Mouse (Mus musculus): Measurements from ENCODE around the gene Tmem236. TPM values are rescaled to one million over a fixed set of nuclear protein-coding genes. Genes with fewer than 3 reads are reported as not detected.

Tmem236 gene
- polyA plus RNA-seq, 1 experiment from 2014 or later, result not detected

GRCm38 (mm10) chr2:14232897-14233296 lies 58.6 kb downstream of the Tmem236 start:
- H3K36me3 ChIP-seq, result no peaks in the 10 kb centered on the region
- no peak overlapping the region for H3K4me2 ChIP-seq
- 48% methylated on average over 1 of the region's 1 CpGs for WGBS (ENCODE audit: insufficient replicate concordance)
- no peaks in the 10 kb centered on the region for H3K4me1 ChIP-seq
- no peaks in the 10 kb centered on the region for H3K27me3 ChIP-seq (replicated peaks)
- H3K9me3 ChIP-seq (replicated peaks), result no peaks in the 10 kb centered on the region
- H3K4me3 ChIP-seq, result no peak overlapping the region
- no peak for ATAC-seq
- no peak overlapping the region for H3K27ac ChIP-seq
- no peak overlapping the region for H3K9ac ChIP-seq

- WGBS (ENCODE audit: insufficient replicate concordance), result 50% methylated on average over 2 of the region's 2 CpGs
- no peak for ATAC-seq
- Histone ChIP-seq H3K4me2 (no peak overlapping the region), H3K36me3 (no peaks in the 10 kb centered on the region), H3K27ac (no peak overlapping the region), H3K4me3 (no peak overlapping the region), H3K27me3 (replicated peaks) (no peaks in the 10 kb centered on the region), H3K9ac (no peak overlapping the region), H3K4me1 (no peaks in the 10 kb centered on the region), H3K9me3 (replicated peaks) (no peaks in the 10 kb centered on the region)
Observed at GRCm38 (mm10) chr2:14233983-14234382, 59.7 kb downstream of the Tmem236 start.

- no peaks in the 10 kb centered on the region for H3K27me3 ChIP-seq (replicated peaks)
- no peak overlapping the region for H3K4me3 ChIP-seq
- no peak overlapping the region for H3K4me2 ChIP-seq
- H3K36me3 ChIP-seq, result no peaks in the 10 kb centered on the region
- H3K9ac ChIP-seq, result no peak overlapping the region
- no peak overlapping the region for H3K27ac ChIP-seq
- H3K9me3 ChIP-seq (replicated peaks), result no peaks in the 10 kb centered on the region
- no peak for ATAC-seq
- H3K4me1 ChIP-seq, result no peaks in the 10 kb centered on the region
- WGBS (ENCODE audit: insufficient replicate concordance), result 41% methylated on average over 5 of the region's 5 CpGs
Observed at GRCm38 (mm10) chr2:14235319-14235718, 61.0 kb downstream of the Tmem236 start.

GRCm38 (mm10) chr2:14236920-14237319 lies 62.6 kb downstream of the Tmem236 start:
- H3K36me3 ChIP-seq, result no peaks in the 10 kb centered on the region
- no peak overlapping the region for H3K4me2 ChIP-seq
- H3K27me3 ChIP-seq (replicated peaks), result no peaks in the 10 kb centered on the region
- 65% methylated on average over 4 of the region's 4 CpGs for WGBS (ENCODE audit: insufficient replicate concordance)
- no peak for ATAC-seq
- no peak overlapping the region for H3K4me3 ChIP-seq
- no peaks in the 10 kb centered on the region for H3K9me3 ChIP-seq (replicated peaks)
- no peaks in the 10 kb centered on the region for H3K4me1 ChIP-seq
- H3K27ac ChIP-seq, result no peak overlapping the region
- no peak overlapping the region for H3K9ac ChIP-seq

- no peak overlapping the region for H3K4me3 ChIP-seq
- no peaks in the 10 kb centered on the region for H3K27me3 ChIP-seq (replicated peaks)
- H3K9ac ChIP-seq, result no peak overlapping the region
- no peaks in the 10 kb centered on the region for H3K9me3 ChIP-seq (replicated peaks)
- no peak for ATAC-seq
- no peak overlapping the region for H3K4me2 ChIP-seq
- no peaks in the 10 kb centered on the region for H3K36me3 ChIP-seq
- no peak overlapping the region for H3K27ac ChIP-seq
- no peaks in the 10 kb centered on the region for H3K4me1 ChIP-seq
- WGBS (ENCODE audit: insufficient replicate concordance), result 62% methylated on average over 4 of the region's 4 CpGs
Observed at GRCm38 (mm10) chr2:14237723-14238122, 63.4 kb downstream of the Tmem236 start.

GRCm38 (mm10) chr2:14239151-14239550 lies 64.8 kb downstream of the Tmem236 start:
- no peaks in the 10 kb centered on the region for H3K9me3 ChIP-seq (replicated peaks)
- H3K9ac ChIP-seq, result no peak overlapping the region
- H3K36me3 ChIP-seq, result no peaks in the 10 kb centered on the region
- H3K27ac ChIP-seq, result no peak overlapping the region
- 45% methylated on average over 5 of the region's 5 CpGs for WGBS (ENCODE audit: insufficient replicate concordance)
- no peaks in the 10 kb centered on the region for H3K27me3 ChIP-seq (replicated peaks)
- H3K4me3 ChIP-seq, result no peak overlapping the region
- H3K4me1 ChIP-seq, result no peaks in the 10 kb centered on the region
- ATAC-seq, result no peak
- no peak overlapping the region for H3K4me2 ChIP-seq

GRCm38 (mm10) chr2:14244157-14244556 lies 69.8 kb downstream of the Tmem236 start:
- ATAC-seq, result no peak
- Histone ChIP-seq H3K4me3 (no peak overlapping the region), H3K27ac (no peak overlapping the region), H3K36me3 (no peaks in the 10 kb centered on the region), H3K4me2 (no peak overlapping the region; the same call in 1 of the 2 replicates), H3K4me1 (no peaks in the 10 kb centered on the region), H3K27me3 (replicated peaks) (no peaks in the 10 kb centered on the region), H3K9me3 (replicated peaks) (no peaks in the 10 kb centered on the region), H3K9ac (no peak overlapping the region)
- WGBS (ENCODE audit: insufficient replicate concordance), result 84% methylated on average over 5 of the region's 5 CpGs

- no peak for ATAC-seq
- Histone ChIP-seq H3K4me1 (no peaks in the 10 kb centered on the region), H3K4me2 (no peak overlapping the region), H3K4me3 (no peak overlapping the region), H3K9ac (no peak overlapping the region), H3K36me3 (no peaks in the 10 kb centered on the region), H3K9me3 (replicated peaks) (no peaks in the 10 kb centered on the region), H3K27me3 (replicated peaks) (no peaks in the 10 kb centered on the region), H3K27ac (no peak overlapping the region)
- 38% methylated on average over 2 of the region's 2 CpGs for WGBS (ENCODE audit: insufficient replicate concordance)
Observed at GRCm38 (mm10) chr2:14244668-14245067, 70.3 kb downstream of the Tmem236 start.

GRCm38 (mm10) chr2:14249839-14250564 lies 75.7 kb downstream of the Tmem236 start:
- Histone ChIP-seq H3K27me3 (replicated peaks) (no peaks in the 10 kb centered on the region), H3K4me3 (no peak overlapping the region), H3K9me3 (replicated peaks) (no peaks in the 10 kb centered on the region), H3K27ac (no peak overlapping the region), H3K4me2 (no peak overlapping the region), H3K4me1 (no peaks in the 10 kb centered on the region), H3K36me3 (no peaks in the 10 kb centered on the region), H3K9ac (no peak overlapping the region)
- no peak for ATAC-seq
- WGBS (ENCODE audit: insufficient replicate concordance), result 58% methylated on average over 3 of the region's 3 CpGs

- no peaks in the 10 kb centered on the region for H3K4me1 ChIP-seq
- H3K27ac ChIP-seq, result no peak overlapping the region
- no peaks in the 10 kb centered on the region for H3K36me3 ChIP-seq
- no peak overlapping the region for H3K9ac ChIP-seq
- 60% methylated on average over 3 of the region's 3 CpGs for WGBS (ENCODE audit: insufficient replicate concordance)
- no peak overlapping the region for H3K4me2 ChIP-seq
- H3K27me3 ChIP-seq (replicated peaks), result no peaks in the 10 kb centered on the region
- no peak overlapping the region for H3K4me3 ChIP-seq
- H3K9me3 ChIP-seq (replicated peaks), result no peaks in the 10 kb centered on the region
- ATAC-seq, result no peak
Observed at GRCm38 (mm10) chr2:14251938-14252337, 77.6 kb downstream of the Tmem236 start.

- H3K4me1 ChIP-seq, result no peaks in the 10 kb centered on the region
- H3K4me3 ChIP-seq, result no peak overlapping the region
- no peaks in the 10 kb centered on the region for H3K9me3 ChIP-seq (replicated peaks)
- no peak overlapping the region for H3K27ac ChIP-seq
- no peak for ATAC-seq
- no peaks in the 10 kb centered on the region for H3K27me3 ChIP-seq (replicated peaks)
- no peaks in the 10 kb centered on the region for H3K36me3 ChIP-seq
- H3K9ac ChIP-seq, result no peak overlapping the region
- no peak overlapping the region for H3K4me2 ChIP-seq
Observed at GRCm38 (mm10) chr2:14258345-14258850, 84.1 kb downstream of the Tmem236 start.

GRCm38 (mm10) chr2:14262090-14262489 lies 87.8 kb downstream of the Tmem236 start:
- H3K4me3 ChIP-seq, result no peak overlapping the region
- no peak overlapping the region for H3K27ac ChIP-seq
- no peak overlapping the region for H3K4me2 ChIP-seq
- no peaks in the 10 kb centered on the region for H3K36me3 ChIP-seq
- H3K27me3 ChIP-seq (replicated peaks), result no peaks in the 10 kb centered on the region
- H3K4me1 ChIP-seq, result no peaks in the 10 kb centered on the region
- no peaks in the 10 kb centered on the region for H3K9me3 ChIP-seq (replicated peaks)
- no peak for ATAC-seq
- 56% methylated on average over 1 of the region's 1 CpGs for WGBS (ENCODE audit: insufficient replicate concordance)
- no peak overlapping the region for H3K9ac ChIP-seq

GRCm38 (mm10) chr2:14269160-14269559 lies 94.8 kb downstream of the Tmem236 start:
- no peak overlapping the region for H3K4me2 ChIP-seq
- no peaks in the 10 kb centered on the region for H3K27me3 ChIP-seq (replicated peaks)
- no peak for ATAC-seq
- 28% methylated on average over 1 of the region's 1 CpGs for WGBS (ENCODE audit: insufficient replicate concordance)
- H3K27ac ChIP-seq, result no peak overlapping the region
- H3K36me3 ChIP-seq, result no peaks in the 10 kb centered on the region
- H3K9me3 ChIP-seq (replicated peaks), result no peaks in the 10 kb centered on the region
- no peak overlapping the region for H3K9ac ChIP-seq
- no peak overlapping the region for H3K4me3 ChIP-seq
- H3K4me1 ChIP-seq, result no peaks in the 10 kb centered on the region
